Mouse (Mus musculus): ENCODE data around the gene Mgea5. TPM values are rescaled to one million over a fixed set of nuclear protein-coding genes. Genes with fewer than 3 reads are reported as not detected.

Mgea5 gene
- total and polyA plus RNA-seq, 3 experiments, result 66.4 to 283 (median 192) TPM

DNA sequence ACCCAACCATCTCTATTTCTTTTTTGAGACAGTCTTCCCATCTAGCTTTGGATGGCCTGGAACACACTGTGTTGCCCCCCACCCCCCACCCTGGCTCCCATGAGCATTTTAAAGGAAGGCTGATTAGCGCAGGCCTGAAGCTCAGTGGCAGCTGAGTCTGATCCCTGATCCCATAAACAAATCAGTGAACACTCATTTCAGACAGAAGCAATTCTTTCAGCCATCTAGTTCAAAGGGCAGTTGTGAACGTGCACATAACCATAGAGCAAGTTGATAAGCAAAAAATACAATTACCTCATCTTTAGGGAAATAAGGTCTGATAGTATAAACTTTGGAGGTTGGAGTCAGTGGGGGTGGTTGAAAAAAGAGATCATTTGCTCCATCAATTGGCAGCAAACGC, 22.8 kb downstream of the Mgea5 start:
- DNase-seq (ENCODE audit: low spot score), result no peak
- H3K36me3 ChIP-seq (replicated peaks), result peaks cover 94% of the 10 kb centered on the region
- peaks cover 10% of the 10 kb centered on the region for H3K4me1 ChIP-seq (ENCODE audit: insufficient read depth, low read depth, low read length)
- no peaks in the 10 kb centered on the region for H3K27me3 ChIP-seq (ENCODE audit: insufficient read depth, low read length)
- no peaks in the 10 kb centered on the region for H3K9me3 ChIP-seq (replicated peaks)
- no peak for ATAC-seq (ENCODE audit: extremely low read depth, insufficient number of reproducible peaks, low FRiP score, poor library complexity, severe bottlenecking)
- H3K4me3 ChIP-seq (ENCODE audit: low read depth, low read length), result no peak overlapping the region
- TF ChIP-seq GATA1 (IDR thresholded peaks at IDR 0.05; ENCODE audit: borderline replicate concordance, low read length) (no peak), CTCF (IDR thresholded peaks at IDR 0.05; ENCODE audit: low read depth, low read length) (no peak), GATA2 (IDR thresholded peaks at IDR 0.05; ENCODE audit: borderline replicate concordance, low read depth, low read length) (no peak)

DNA sequence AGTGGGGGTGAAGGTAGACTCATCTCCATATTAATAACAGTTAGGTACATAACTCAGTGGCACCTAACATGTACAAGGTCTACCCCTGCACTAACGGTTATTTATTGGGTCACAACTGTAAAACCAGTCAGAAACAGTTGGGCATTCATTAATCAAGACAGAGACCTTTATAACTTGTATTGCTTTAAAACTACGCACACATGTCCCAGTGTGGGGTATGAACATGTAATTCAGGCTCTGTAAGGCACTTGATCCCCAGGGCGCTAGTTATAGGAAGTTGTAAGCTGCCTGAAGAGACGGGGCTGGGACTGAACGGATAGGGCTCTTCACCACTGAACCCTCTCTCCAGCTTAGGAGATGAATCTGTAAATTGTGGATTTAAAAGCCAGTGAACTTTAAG, 25.0 kb downstream of the Mgea5 start:
- TF ChIP-seq GATA1 (IDR thresholded peaks at IDR 0.05; ENCODE audit: borderline replicate concordance, low read length) (no peak), POLR2AphosphoS5 (IDR thresholded peaks at IDR 0.05; ENCODE audit: insufficient replicate concordance, low read depth, low read length) (no peak), CTCF (IDR thresholded peaks at IDR 0.05; ENCODE audit: low read depth, low read length) (no peak), TAL1 (conservative IDR thresholded peaks at IDR 0.05; ENCODE audit: low read depth, low read length) (no peak), GATA2 (IDR thresholded peaks at IDR 0.05; ENCODE audit: borderline replicate concordance, low read depth, low read length) (no peak)
- H3K4me1 ChIP-seq (ENCODE audit: insufficient read depth, low read depth, low read length), result peaks cover 10% of the 10 kb centered on the region

DNA sequence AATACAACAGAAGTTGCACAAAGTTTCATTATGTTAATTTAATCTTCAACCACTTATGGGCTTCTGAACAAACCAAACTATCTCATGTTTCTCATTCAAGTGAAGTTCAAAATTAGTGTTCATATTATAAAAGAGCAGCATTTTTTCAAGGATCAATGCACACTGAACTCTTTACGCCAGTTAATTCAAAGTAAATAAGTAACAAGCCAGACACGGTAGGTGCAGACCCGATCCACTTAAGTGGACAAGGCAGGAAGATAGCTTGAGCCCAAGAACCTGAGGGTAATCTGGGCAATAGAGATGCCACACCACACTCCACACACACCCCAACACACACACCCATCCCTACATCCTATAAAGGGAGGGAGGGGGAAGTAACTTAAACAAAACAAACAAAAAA, 30.1 kb downstream of the Mgea5 start:
- DNase-seq (ENCODE audit: low spot score) (no peak), ATAC-seq (ENCODE audit: extremely low read depth, insufficient number of reproducible peaks, low FRiP score, poor library complexity, severe bottlenecking) (no peak)
- Histone ChIP-seq H3K36me3 (replicated peaks) (peaks cover 83% of the 10 kb centered on the region), H3K4me3 (ENCODE audit: low read depth, low read length) (no peak overlapping the region), H3K27me3 (ENCODE audit: insufficient read depth, low read length) (no peaks in the 10 kb centered on the region), H3K4me1 (ENCODE audit: insufficient read depth, low read depth, low read length) (peaks cover 26% of the 10 kb centered on the region), H3K9me3 (replicated peaks) (no peaks in the 10 kb centered on the region)
- no peak for TF ChIP-seq GATA1 (IDR thresholded peaks at IDR 0.05; ENCODE audit: borderline replicate concordance, low read length)
- TF ChIP-seq TAL1 (conservative IDR thresholded peaks at IDR 0.05; ENCODE audit: low read depth, low read length), result no peak

More for the DNA sequence above, 25.0 kb downstream of the Mgea5 start:
- no peak overlapping the region for H3K4me3 ChIP-seq (ENCODE audit: low read depth, low read length)
- H3K36me3 ChIP-seq (replicated peaks), result peaks cover 94% of the 10 kb centered on the region
- DNase-seq (ENCODE audit: low spot score) (no peak), ATAC-seq (ENCODE audit: extremely low read depth, insufficient number of reproducible peaks, low FRiP score, poor library complexity, severe bottlenecking) (no peak)
- no peaks in the 10 kb centered on the region for H3K9me3 ChIP-seq (replicated peaks)
- no peaks in the 10 kb centered on the region for H3K27me3 ChIP-seq (ENCODE audit: insufficient read depth, low read length)

DNA sequence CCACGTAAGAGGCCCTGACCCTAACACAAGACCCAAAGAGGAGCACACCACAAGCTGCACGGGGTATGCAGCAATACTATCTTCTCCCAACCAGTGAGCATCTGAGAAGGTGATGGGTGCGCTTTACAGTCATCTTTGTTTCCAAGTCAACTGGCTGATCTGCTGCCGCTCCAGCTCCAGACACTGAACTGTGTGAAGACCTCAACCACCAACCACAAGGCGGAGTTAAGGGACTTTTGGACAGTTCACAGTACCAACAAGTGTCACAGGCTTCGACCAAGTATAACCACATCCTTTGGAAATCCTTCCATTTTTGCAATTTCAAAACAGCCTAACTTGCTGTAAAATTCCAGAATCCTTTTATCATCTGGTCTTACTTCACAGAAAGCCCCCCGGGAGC, 31.8 kb downstream of the Mgea5 start:
- DNase-seq (ENCODE audit: low spot score) (no peak), ATAC-seq (ENCODE audit: extremely low read depth, insufficient number of reproducible peaks, low FRiP score, poor library complexity, severe bottlenecking) (no peak)
- Histone ChIP-seq H3K4me1 (ENCODE audit: insufficient read depth, low read depth, low read length) (peaks cover 29% of the 10 kb centered on the region), H3K36me3 (replicated peaks) (peaks cover 80% of the 10 kb centered on the region), H3K4me3 (ENCODE audit: low read depth, low read length) (no peak overlapping the region), H3K9me3 (replicated peaks) (no peaks in the 10 kb centered on the region), H3K27me3 (ENCODE audit: insufficient read depth, low read length) (no peaks in the 10 kb centered on the region)
- TF ChIP-seq POLR2AphosphoS5 (IDR thresholded peaks at IDR 0.05; ENCODE audit: insufficient replicate concordance, low read depth, low read length) (no peak), CTCF (IDR thresholded peaks at IDR 0.05; ENCODE audit: low read depth, low read length) (no peak), GATA2 (IDR thresholded peaks at IDR 0.05; ENCODE audit: borderline replicate concordance, low read depth, low read length) (no peak), TAL1 (conservative IDR thresholded peaks at IDR 0.05; ENCODE audit: low read depth, low read length) (no peak), GATA1 (IDR thresholded peaks at IDR 0.05; ENCODE audit: borderline replicate concordance, low read length) (no peak)

DNA sequence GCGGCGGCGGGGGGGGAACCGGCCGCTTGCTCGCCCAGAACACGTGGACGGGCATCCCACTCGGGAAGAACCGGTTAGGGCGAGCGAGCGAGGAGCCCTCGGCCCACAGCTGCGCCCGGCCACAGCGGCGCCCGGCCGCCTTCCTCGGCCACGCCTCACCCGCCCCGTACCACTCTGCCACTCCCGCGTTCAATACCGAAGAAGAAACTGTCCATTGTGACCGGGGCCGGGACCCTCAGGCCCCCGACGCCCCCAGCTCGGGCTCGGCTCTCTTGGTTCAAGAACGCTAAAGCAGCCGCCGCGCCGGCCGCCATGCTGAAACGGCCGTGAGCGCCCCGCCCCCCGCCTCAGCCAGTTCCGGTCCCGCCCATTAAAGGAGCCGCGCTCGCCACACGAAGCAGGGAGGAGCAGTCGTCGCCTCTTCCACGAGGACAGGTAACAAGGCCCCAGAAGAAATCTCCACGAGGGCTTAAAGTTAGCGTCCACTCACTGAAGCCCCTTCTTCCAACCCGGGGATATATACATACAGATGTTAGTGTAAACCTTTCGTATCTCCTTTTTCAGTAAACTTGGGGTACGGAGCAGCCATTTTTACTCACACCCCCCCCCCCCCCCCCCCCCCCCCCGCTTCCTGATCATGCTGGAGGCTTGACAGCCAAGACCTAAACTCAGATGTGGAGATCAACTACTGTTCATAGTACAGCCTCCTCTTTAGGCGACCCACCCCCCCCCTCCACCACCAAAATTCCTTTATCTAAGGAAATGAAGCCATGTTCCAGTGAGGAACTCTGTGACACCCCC, 34.2 kb downstream of the Mgea5 start, which contains the start of gene Npm3:
Gene Npm3, minus strand, starts transcription at position 349 of the 801 bp plus-strand sequence.
- H3K36me3 ChIP-seq (replicated peaks), result peaks cover 70% of the 10 kb centered on the region

DNA sequence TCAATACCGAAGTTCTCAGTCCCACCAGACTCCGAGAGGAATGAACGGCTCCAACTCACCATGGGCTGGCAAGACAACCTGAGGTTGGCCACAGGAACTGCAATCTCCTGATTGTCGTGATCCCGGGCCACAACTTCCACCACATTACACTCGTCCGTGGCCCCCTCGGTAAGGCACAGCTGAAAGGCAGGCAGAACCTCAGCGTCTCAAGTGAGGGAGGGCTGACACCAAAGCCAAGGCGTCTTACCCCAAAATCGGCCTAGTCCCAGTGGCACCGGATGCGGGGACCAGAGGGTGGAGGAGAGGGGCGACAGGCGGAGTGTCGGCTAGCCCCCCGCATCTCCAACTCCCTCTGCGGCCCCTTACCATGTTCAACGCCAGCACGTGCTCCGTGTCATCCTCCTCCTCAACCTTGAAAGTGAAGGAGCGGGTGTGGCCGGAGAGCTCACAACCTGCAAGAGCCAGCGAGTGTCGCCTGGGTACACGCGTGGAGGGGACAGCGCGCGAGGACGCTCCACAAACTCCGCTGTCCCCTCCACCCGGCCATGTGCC, 34.9 kb downstream of the Mgea5 start:
- Histone ChIP-seq H3K4me3 (ENCODE audit: low read depth, low read length) (peak overlapping the region; percentile 98), H3K4me1 (ENCODE audit: insufficient read depth, low read depth, low read length) (peaks cover 38% of the 10 kb centered on the region), H3K36me3 (replicated peaks) (peaks cover 63% of the 10 kb centered on the region), H3K27me3 (ENCODE audit: insufficient read depth, low read length) (peaks cover 13% of the 10 kb centered on the region), H3K9me3 (replicated peaks) (no peaks in the 10 kb centered on the region)
- TF ChIP-seq TAL1 (conservative IDR thresholded peaks at IDR 0.05; ENCODE audit: low read depth, low read length), result no peak
- no peak for TF ChIP-seq GATA2 (IDR thresholded peaks at IDR 0.05; ENCODE audit: borderline replicate concordance, low read depth, low read length)
- TF ChIP-seq POLR2AphosphoS5 (IDR thresholded peaks at IDR 0.05; ENCODE audit: insufficient replicate concordance, low read depth, low read length), result no peak
- no peak for TF ChIP-seq GATA1 (IDR thresholded peaks at IDR 0.05; ENCODE audit: borderline replicate concordance, low read length)
- no peak for TF ChIP-seq CTCF (IDR thresholded peaks at IDR 0.05; ENCODE audit: low read depth, low read length)
- no peak for ATAC-seq (ENCODE audit: extremely low read depth, insufficient number of reproducible peaks, low FRiP score, poor library complexity, severe bottlenecking)
- DNase-seq (ENCODE audit: low spot score), result peak; percentile 40

More for the DNA sequence above, 34.2 kb downstream of the Mgea5 start, which contains the start of gene Npm3:
- H3K4me1 ChIP-seq (ENCODE audit: insufficient read depth, low read depth, low read length), result peaks cover 38% of the 10 kb centered on the region
- peak within 1 kb of the TSS; percentile 98 for H3K4me3 ChIP-seq (ENCODE audit: low read depth, low read length)
- H3K27me3 ChIP-seq (ENCODE audit: insufficient read depth, low read length), result peaks cover 7% of the 10 kb centered on the region
- H3K9me3 ChIP-seq (replicated peaks), result no peaks in the 10 kb centered on the region
- ATAC-seq (ENCODE audit: extremely low read depth, insufficient number of reproducible peaks, low FRiP score, poor library complexity, severe bottlenecking), result peak; percentile 46; the same call in 1 of the 2 replicates
- DNase-seq (ENCODE audit: low spot score), result peak; percentile 81
- TF ChIP-seq GATA1 (IDR thresholded peaks at IDR 0.05; ENCODE audit: borderline replicate concordance, low read length), result no peak
- no peak for TF ChIP-seq TAL1 (conservative IDR thresholded peaks at IDR 0.05; ENCODE audit: low read depth, low read length)
- TF ChIP-seq POLR2AphosphoS5 (IDR thresholded peaks at IDR 0.05; ENCODE audit: insufficient replicate concordance, low read depth, low read length), result no peak
- TF ChIP-seq CTCF (IDR thresholded peaks at IDR 0.05; ENCODE audit: low read depth, low read length), result no peak
- TF ChIP-seq GATA2 (IDR thresholded peaks at IDR 0.05; ENCODE audit: borderline replicate concordance, low read depth, low read length), result no peak

All from G1E (cell line).